Mouse (Mus musculus): ENCODE results near the gene Cd300ld3.

The Cd300ld3 gene

DNA sequence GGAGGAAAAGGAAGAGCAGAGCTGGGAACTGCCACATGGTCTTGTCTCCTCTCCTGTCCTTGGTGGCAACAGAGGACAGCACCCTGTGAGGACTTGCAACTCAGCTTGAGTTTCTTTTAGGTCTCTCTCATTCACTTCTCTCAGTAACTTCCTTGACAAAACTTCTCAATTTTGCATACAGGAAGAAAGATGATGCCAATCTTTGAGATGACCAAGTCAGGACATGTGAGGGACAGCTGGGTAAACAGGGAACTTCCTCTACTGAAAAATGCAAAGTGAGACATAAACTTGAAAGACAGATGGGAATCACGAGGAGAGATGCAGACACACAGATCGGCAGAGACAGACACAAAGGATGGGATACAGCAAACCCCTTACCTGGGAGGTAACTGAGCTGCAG lies at the start of gene Cd300ld3:
TSS of gene Cd300ld3 (minus strand) at position 151 of the 400 bp plus-strand sequence.
- DNase-seq (ENCODE audit: extremely low spot score, low read depth, low spot score), result no peak

GRCm38 (mm10) chr11:115092140-115092539 lies 43.9 kb upstream of the Cd300ld3 start:
- DNase-seq (ENCODE audit: extremely low spot score, low read depth, low spot score), result no peak

DNA sequence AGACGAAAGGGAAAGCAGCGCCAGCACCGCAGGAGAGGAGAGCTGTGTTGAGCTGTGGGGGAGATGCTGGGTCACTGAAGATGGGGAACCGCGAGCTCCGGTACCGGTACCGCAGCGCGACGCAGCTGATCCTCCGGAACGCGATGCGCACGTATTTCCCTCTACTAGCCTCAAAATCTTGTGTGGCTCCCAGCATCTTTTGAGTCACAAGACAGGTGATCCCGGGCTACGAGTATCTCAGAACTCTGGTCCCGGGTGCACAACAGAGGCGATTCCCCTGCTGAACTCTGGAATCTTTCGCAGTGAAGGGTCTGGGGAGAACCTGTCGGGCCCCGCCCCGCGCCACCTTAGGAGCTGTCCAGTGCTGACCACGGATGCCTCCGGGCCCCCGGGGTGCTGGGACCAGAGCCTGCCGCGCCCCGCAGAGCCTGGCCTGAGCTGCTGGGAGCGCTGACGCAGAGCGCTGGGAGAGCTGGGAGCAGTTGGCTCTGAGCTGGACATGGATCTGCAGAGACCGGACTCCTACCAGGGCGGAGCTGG lies 43.2 kb upstream of the Cd300ld3 start, which contains the start of gene Rab37:
TSS of gene Rab37 (plus strand) at position 70 of the 540 bp plus-strand sequence.
- no peak for DNase-seq (ENCODE audit: extremely low spot score, low read depth, low spot score)

DNA sequence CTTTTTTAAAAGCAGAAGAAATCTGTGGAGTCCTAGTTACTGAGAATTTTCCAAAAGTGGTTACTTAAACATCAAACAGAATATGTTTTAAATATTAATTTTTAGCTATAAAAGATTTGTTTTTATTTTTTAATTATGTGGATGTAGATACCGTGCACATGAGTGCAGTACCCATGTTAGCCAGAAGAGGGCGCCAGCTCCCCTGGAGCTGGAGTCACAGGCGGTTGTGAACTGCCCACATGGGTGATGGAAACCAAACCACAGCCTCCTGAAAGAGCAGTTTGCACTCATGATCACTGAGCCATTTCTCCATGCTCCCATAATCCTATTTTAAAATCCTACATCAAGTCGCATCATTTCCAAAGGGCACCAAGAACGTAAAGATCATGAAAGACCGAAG lies 41.6 kb upstream of the Cd300ld3 start:
- DNase-seq (ENCODE audit: extremely low spot score, low read depth, low spot score), result no peak

DNA sequence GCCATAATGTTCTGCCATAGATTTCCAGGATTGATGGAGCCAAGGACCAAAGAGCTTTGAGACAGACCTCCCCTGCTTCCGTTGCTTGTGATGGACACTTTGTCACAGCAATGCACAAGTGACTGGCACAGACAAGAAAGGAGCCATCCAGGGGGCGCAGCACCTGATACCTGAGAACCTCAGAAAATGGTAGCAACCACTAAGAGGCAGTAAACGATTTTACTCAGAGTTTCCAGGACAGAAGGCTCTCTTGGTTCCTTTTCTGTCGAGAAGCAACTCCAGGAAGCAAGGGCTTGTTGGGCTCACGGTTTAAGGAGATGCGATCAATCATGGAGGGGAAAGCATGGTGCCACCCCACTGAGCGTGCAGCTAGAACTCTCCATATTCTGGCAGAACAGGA lies 38.0 kb upstream of the Cd300ld3 start:
- DNase-seq (ENCODE audit: extremely low spot score, low read depth, low spot score), result no peak

DNA sequence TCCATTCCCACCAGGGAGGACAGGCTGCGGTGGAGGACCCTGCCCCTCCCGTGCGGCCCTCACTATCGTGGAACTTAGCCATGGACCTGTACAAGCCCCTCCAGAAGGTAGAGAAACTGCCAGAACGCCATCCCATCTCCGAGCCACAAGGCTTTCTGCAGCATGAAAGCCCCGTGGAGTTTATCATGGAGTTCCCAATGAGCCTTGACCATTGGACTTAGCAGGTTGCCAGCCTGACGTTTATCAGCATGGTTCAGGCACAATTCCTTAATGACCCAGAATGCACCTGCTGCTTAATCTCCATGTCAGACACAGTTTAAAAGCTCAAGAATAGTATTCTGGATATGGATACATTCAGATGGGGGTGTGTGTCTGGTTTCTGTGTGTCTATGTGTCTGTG lies 36.9 kb upstream of the Cd300ld3 start:
- DNase-seq (ENCODE audit: extremely low spot score, low read depth, low spot score), result no peak

- no peak for DNase-seq (ENCODE audit: extremely low spot score, low read depth, low spot score)
Observed at GRCm38 (mm10) chr11:115084595-115084994, 36.4 kb upstream of the Cd300ld3 start.

- DNase-seq (ENCODE audit: extremely low spot score, low read depth, low spot score), result peak; percentile 64
Observed at GRCm38 (mm10) chr11:115083376-115084139, 35.3 kb upstream of the Cd300ld3 start.

DNA sequence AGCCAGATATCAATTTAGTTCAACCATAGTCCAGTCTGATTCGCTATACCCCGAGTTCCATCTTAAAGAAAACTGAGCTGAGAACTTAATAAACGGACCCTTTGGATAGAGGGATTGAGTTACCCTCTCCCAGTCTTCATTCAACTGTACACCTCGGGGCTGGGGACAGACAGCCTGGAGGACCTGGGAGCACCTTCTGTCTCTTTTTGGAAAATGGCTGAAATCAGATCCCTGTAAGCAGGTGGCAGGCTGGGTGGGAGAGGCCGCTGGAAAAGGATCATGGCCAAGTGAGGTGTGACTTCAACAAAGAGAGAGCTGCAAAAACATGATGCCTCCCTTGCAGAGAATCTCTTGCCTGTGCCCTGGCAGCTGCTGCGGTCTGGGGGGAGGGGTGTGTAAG lies 34.0 kb upstream of the Cd300ld3 start:
- DNase-seq (ENCODE audit: extremely low spot score, low read depth, low spot score), result no peak

- DNase-seq (ENCODE audit: extremely low spot score, low read depth, low spot score), result no peak
Observed at GRCm38 (mm10) chr11:115081373-115081772, 33.2 kb upstream of the Cd300ld3 start.

- peak; percentile 46 for DNase-seq (ENCODE audit: extremely low spot score, low read depth, low spot score)
Observed at GRCm38 (mm10) chr11:115080886-115081285, 32.7 kb upstream of the Cd300ld3 start.

DNA sequence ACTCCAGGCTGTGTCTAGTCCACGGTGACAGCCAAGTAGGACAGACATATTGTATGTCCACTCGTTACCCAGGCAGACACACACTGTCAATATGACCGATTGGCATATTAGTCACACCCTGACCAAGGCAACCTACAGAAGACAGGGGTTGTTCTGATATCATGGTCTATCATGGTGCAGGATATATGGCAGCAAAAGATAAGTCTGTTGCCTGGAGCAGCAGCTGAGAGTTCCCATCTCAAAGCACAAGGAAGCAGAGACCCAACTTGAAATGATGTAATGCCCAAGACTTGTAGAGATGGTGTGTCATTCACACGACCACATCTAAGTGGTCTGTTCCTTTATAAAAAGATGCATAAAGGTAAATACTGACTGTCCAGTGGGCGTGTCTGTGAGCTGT lies 30.5 kb upstream of the Cd300ld3 start:
- no peak for DNase-seq (ENCODE audit: extremely low spot score, low read depth, low spot score)

GRCm38 (mm10) chr11:115077436-115077835 lies 29.2 kb upstream of the Cd300ld3 start:
- DNase-seq (ENCODE audit: extremely low spot score, low read depth, low spot score), result no peak

DNA sequence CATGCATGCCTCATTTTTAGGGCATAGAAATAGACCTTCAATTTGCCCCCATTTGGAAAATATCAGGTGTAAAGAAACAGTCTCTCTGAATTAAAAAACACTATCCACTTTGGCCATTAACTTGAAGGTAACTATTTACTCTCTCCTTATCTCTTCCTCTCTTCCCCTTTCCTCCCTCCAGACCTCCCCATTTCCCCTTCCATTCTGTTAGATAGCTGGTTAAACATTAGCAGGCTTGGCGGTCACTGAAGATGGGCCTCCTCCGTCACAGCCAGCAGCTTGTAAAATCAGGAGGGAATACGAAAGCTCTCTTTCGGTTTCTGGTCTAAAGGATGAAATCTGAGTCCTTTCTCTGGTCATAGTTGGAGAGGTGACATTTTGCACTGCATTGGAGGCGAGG lies 27.6 kb upstream of the Cd300ld3 start:
- DNase-seq (ENCODE audit: extremely low spot score, low read depth, low spot score), result no peak

- no peak for DNase-seq (ENCODE audit: extremely low spot score, low read depth, low spot score)
Observed at GRCm38 (mm10) chr11:115075407-115075806, 27.2 kb upstream of the Cd300ld3 start.

DNA sequence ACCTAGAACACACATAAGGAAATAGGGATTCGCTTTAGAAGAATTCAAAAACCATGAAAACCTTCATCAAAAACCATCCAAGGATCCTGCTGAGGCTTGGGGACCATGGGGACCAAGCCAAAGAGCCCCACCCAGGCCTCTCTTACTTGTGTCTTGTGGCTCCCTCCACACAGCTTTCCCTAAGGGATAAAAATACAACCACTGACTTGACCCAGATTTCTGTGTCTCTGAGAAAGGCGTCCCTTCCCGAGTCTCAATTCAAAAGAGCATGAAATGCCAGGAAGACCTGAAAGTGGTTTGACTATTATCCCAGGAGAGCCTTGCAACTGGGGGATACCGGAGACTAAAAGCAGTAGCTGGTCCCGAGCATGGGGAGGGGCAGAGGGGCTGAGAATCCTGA lies 24.8 kb upstream of the Cd300ld3 start:
- no peak for DNase-seq (ENCODE audit: extremely low spot score, low read depth, low spot score)

GRCm38 (mm10) chr11:115071631-115072294 lies 23.6 kb upstream of the Cd300ld3 start:
- DNase-seq (ENCODE audit: extremely low spot score, low read depth, low spot score), result no peak

- no peak for DNase-seq (ENCODE audit: extremely low spot score, low read depth, low spot score)
Observed at GRCm38 (mm10) chr11:115071015-115071551, 22.9 kb upstream of the Cd300ld3 start.

DNA sequence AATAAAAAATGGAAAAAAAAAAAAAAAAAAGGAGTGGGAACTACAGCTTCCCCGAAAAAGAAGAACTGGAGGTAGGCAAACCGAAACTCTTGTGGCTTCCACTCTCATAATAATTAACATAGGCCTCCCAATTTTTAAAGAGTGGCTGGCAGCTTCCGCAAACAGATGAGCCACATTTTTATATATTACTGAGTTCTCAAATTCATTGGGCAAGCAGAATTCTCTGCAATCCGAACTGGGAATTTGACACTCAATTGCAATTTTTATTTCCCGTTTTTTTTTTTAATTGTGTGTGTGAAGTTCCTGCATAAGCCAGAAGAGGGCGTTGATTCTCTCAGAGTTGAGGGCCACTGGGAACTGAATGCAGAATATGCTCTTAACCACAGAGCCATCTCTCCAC lies 18.6 kb upstream of the Cd300ld3 start:
- DNase-seq (ENCODE audit: extremely low spot score, low read depth, low spot score), result no peak

GRCm38 (mm10) chr11:115062077-115062476 lies 13.9 kb upstream of the Cd300ld3 start, which contains the start of gene Cd300e:
Cd300e (minus strand) TSS chr11:115062177.
- DNase-seq (ENCODE audit: extremely low spot score, low read depth, low spot score), result no peak

GRCm38 (mm10) chr11:115059797-115060196 lies 11.6 kb upstream of the Cd300ld3 start:
- no peak for DNase-seq (ENCODE audit: extremely low spot score, low read depth, low spot score)

- DNase-seq (ENCODE audit: extremely low spot score, low read depth, low spot score), result no peak
Observed at GRCm38 (mm10) chr11:115058701-115059100, 10.5 kb upstream of the Cd300ld3 start.
